Mouse (Mus musculus) 3134 (cell line): ENCODE measurements around the gene Gm8108.
"Not testable (repeated sequence)": the region's sequence is repeated elsewhere in the genome, so short reads cannot be mapped to it uniquely, and the experiment has no call there.

Experiments
- DNase-seq: peaks from one replicate; pipeline ENCODE4 v3.0.0-alpha.2; 2011; ENCODE audit warnings: low spot score; ENCODE audit not compliant: insufficient read length; ENCODE audit errors: extremely low read depth

Gene Gm8108

DNA sequence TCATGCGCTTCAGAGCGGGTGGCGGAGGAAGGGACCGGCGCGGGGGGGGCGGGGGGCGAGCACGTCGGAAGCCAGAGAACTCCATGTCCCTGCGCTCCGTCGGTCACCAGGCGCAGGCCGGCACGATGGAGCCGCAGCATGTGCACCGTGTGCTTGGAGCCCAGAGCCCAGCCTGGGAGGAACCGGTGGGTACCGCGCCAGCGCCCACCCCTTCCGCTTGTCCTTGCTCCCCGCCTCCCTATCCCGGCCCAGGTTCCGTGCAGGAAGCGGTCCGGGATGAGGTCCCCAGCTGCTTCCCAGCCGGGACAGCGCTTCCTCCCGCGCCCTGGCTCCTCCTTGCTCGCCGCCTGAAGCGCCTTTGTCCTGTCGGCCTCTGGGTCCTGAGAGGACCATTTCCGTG, at the start of gene Gm8108:
Gene Gm8108, plus strand, starts transcription at position 101 of the 400 bp plus-strand sequence.
- DNase-seq: peak; percentile 3

DNA sequence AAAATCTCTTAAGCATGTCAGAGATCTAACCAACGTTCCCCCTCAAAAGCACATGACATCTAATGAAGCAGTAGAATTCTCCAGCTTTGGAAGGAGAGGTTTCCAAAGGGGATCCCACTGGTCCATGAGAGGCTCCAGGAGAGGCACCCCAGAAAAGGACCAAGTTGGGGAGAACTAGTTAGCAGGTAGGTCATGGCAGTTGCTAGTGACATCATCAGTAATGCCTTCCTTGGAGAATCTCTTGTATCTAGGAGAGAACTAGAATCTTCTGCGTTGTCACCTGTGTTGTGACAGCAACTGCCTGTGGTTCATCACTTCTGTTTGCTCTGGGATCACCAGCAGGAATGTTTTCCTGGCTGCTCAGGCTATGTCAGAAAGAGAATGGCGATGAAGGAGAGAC, 26.5 kb upstream of the Gm8108 start, which contains the start of gene Gm3115:
Gene Gm3115, plus strand, starts transcription at position 301 of the 400 bp plus-strand sequence.
- not testable (repeated sequence) for DNase-seq

DNA sequence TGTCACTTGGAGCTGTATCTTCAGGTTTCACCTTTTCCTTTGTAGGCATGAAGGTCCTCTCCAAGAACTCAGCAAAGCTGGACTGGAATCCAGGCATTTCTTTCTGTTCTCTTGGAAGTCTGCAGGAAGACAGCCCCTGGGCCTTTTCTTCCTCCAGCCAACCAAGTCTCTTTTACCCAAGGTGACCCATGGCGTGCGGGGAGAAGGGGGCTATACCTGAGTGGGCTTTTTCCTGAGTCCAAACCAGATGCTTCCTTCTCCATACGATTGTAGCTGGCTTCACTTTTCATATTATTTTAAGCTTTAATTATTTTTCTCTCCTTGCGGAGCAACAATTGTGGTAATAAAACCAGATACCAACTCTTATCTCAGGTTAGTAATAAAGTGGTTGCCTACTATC, 31.3 kb downstream of the Gm8108 start:
- not testable (repeated sequence) for DNase-seq

DNA sequence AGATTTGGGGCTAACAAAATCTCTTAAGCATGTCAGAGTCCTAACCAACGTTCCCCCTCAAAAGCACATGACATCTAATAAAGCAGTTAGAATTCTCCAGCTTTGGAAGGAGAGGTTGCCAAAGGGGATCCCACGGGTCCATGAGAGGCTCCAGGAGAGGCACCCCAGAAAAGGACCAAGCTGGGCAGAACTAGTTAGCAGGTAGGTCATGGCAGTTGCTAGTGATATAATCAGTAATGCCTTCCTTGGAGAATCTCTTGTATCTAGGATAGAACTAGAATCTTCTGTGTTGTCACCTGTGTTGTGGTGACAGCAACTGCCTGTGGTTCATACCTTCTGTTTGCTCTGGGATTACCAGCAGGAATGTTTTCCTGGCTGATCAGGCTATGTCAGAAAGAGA, 54.4 kb downstream of the Gm8108 start, which contains the start of gene Gm3127:
Gene Gm3127, plus strand, starts transcription at position 301 of the 400 bp plus-strand sequence.
- DNase-seq: not testable (repeated sequence)

DNA sequence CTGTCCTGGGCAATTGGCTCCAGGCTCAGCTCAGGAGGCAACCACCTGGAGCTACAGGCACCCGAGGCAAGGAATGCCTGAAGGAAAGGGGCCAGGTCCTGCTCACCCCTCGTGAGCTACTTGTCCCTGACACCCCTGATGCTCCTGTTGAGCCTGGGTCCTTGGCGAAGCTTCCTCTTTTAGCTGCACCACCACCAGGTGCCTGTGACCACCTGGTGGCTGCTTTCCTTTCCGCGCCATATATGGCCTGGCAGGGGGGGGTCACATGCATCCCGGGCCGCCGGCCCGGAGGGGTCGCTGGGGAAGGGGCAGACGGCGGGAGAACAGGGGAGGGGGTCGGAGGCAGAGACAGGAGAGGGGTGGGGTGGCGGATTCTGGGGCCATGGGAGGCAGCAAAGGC, 71.7 kb downstream of the Gm8108 start:
- not testable (repeated sequence) for DNase-seq
